Mouse (Mus musculus) kidney, embryonic 15.5 days (tissue): Measurements from ENCODE around the gene Dusp16. TPM values are rescaled to one million over a fixed set of nuclear protein-coding genes. Genes with fewer than 3 reads are reported as not detected.

Experiments used
- polyA plus RNA-seq: library from polyadenylated mRNA; unstranded; fragments of >200 nt; fragmentation: Nextera tagmentation; extraction: Ambion mirVana; gene quantifications from 2 replicates; pipeline ENCODE4 v1.2.1, GENCODE M21; 2015

Dusp16 gene
- polyA plus RNA-seq, 1 experiment from 2014 or later: 11.8 TPM

Other genes with a start within 250 kb of the Dusp16 start
- 34.5 and 37.5 TPM in 2 replicates for gene Lrp6, start 225.7 kb downstream of the Dusp16 start, polyA plus RNA-seq
- gene Mansc1, start 160.1 kb downstream of the Dusp16 start, polyA plus RNA-seq: 6.9 and 7.0 TPM in 2 replicates
- gene Borcs5, start 153.1 kb downstream of the Dusp16 start, polyA plus RNA-seq: 15.8 and 16.4 TPM in 2 replicates
- 2.3 and 3.1 TPM in 2 replicates for gene Crebl2, start 37.5 kb upstream of the Dusp16 start, polyA plus RNA-seq
- gene Gpr19, start 106.0 kb upstream of the Dusp16 start, polyA plus RNA-seq: 11.0 and 12.3 TPM in 2 replicates
- 15.9 and 17.6 TPM in 2 replicates for gene Cdkn1b, start 127.8 kb upstream of the Dusp16 start, polyA plus RNA-seq
- gene Apold1, start 189.1 kb upstream of the Dusp16 start, polyA plus RNA-seq: 3.9 and 4.6 TPM in 2 replicates
- 118 and 120 TPM in 2 replicates for gene Ddx47, start 219.0 kb upstream of the Dusp16 start, polyA plus RNA-seq